Mouse (Mus musculus) lung, embryonic 14.5 days (tissue): ENCODE measurements around the gene Chil1. TPM values are rescaled to one million over a fixed set of nuclear protein-coding genes. Genes with fewer than 3 reads are reported as not detected.

ENCODE experiments used
- ATAC-seq: fragments of 200-750 bp; cut with Nextera tagmentation; 2 replicates; pipeline ENCODE4 v1.8.0; 2017; ENCODE audit warnings: mild to moderate bottlenecking, moderate TSS enrichment, moderate library complexity; ENCODE audit not compliant: insufficient read depth
- DNase-seq: peaks from one replicate; pipeline ENCODE4 v3.0.0-alpha.2; 2015
- H3K27ac ChIP-seq: fragments of 300-500 bp; sonication (generic); 2 replicates; pipeline ENCODE4 v1.5.1; 2014; ENCODE audit warnings: low read depth, mild to moderate bottlenecking, moderate library complexity
- H3K27me3 ChIP-seq: fragments of 300-500 bp; sonication (generic); 2 replicates; pipeline ENCODE4 v1.6.1; 2014; ENCODE audit warnings: low read length, control low read depth; ENCODE audit not compliant: insufficient read depth
- H3K36me3 ChIP-seq: fragments of 300-500 bp; sonication (generic); 2 replicates; pipeline ENCODE4 v1.6.1; 2014; ENCODE audit warnings: control low read depth; ENCODE audit not compliant: insufficient read depth
- H3K4me1 ChIP-seq: fragments of 300-500 bp; sonication (generic); 2 replicates; pipeline ENCODE4 v1.6.1; 2014; ENCODE audit warnings: antibody characterized with exemption, control low read depth; ENCODE audit not compliant: insufficient read depth
- H3K4me2 ChIP-seq: fragments of 300-500 bp; sonication (generic); 2 replicates; pipeline ENCODE4 v1.6.1; 2014; ENCODE audit warnings: mild to moderate bottlenecking
- H3K4me3 ChIP-seq: fragments of 300-500 bp; sonication (generic); 2 replicates; pipeline ENCODE4 v1.5.1; 2014; ENCODE audit warnings: low read depth, low read length
- H3K9ac ChIP-seq: fragments of 300-500 bp; sonication (generic); 2 replicates; pipeline ENCODE4 v1.6.1; 2014
- H3K9me3 ChIP-seq: fragments of 300-500 bp; sonication (generic); 2 replicates; pipeline ENCODE4 v1.6.1; 2016; ENCODE audit warnings: low read depth, low read length, control low read depth
- CTCF ChIP-seq: IDR thresholded peaks from 2 replicates; pipeline ENCODE4 v1.5.1; 2016; ENCODE audit warnings: antibody characterized with exemption, low read depth
- WGBS: fragments of 180-500 bp; shearing (Covaris S2); extraction: QIAGEN DNeasy Blood & Tissue Kit; methylation state at CpG from one replicate; pipeline ENCODE4 v1.1.7; 2014; 5-methylcytosine and 5-hydroxymethylcytosine counted together
- polyA plus RNA-seq: library from polyadenylated mRNA; unstranded; fragments of >200 nt; fragmentation: Nextera tagmentation; extraction: Ambion mirVana; gene quantifications from 2 replicates; pipeline ENCODE4 v1.2.1, GENCODE M21; 2014

Chil1 gene
- polyA plus RNA-seq, 1 experiment from 2014 or later, result not detected

GRCm38 (mm10) chr1:134162510-134163225 lies 19.3 kb upstream of the Chil1 start:
- no peaks in the 10 kb centered on the region for H3K4me1 ChIP-seq
- TF ChIP-seq CTCF, result no peak
- ATAC-seq (no peak), DNase-seq (no peak)
- no peaks in the 10 kb centered on the region for H3K36me3 ChIP-seq
- H3K9me3 ChIP-seq, result no peaks in the 10 kb centered on the region
- H3K4me3 ChIP-seq, result no peak overlapping the region
- H3K4me2 ChIP-seq, result no peak overlapping the region
- H3K27ac ChIP-seq, result no peak overlapping the region
- no peaks in the 10 kb centered on the region for H3K27me3 ChIP-seq
- H3K9ac ChIP-seq, result no peak overlapping the region
- WGBS, result 61% methylated on average over 6 of the region's 6 CpGs

- Histone ChIP-seq H3K27me3 (no peaks in the 10 kb centered on the region), H3K36me3 (no peaks in the 10 kb centered on the region), H3K4me2 (no peak overlapping the region), H3K9me3 (no peaks in the 10 kb centered on the region), H3K4me1 (no peaks in the 10 kb centered on the region), H3K9ac (no peak overlapping the region), H3K27ac (no peak overlapping the region), H3K4me3 (no peak overlapping the region)
- TF ChIP-seq CTCF, result no peak
- DNase-seq (no peak), ATAC-seq (no peak)
- 88% methylated on average over 7 of the region's 7 CpGs for WGBS
Observed at GRCm38 (mm10) chr1:134163476-134163875, 18.5 kb upstream of the Chil1 start.

- H3K4me2 ChIP-seq, result no peak overlapping the region
- 56% methylated on average over 4 of the region's 4 CpGs for WGBS
- H3K36me3 ChIP-seq, result no peaks in the 10 kb centered on the region
- no peaks in the 10 kb centered on the region for H3K9me3 ChIP-seq
- H3K9ac ChIP-seq, result no peak overlapping the region
- no peak for TF ChIP-seq CTCF
- DNase-seq (no peak), ATAC-seq (no peak)
- H3K4me3 ChIP-seq, result no peak overlapping the region
- H3K27ac ChIP-seq, result no peak overlapping the region
- no peaks in the 10 kb centered on the region for H3K4me1 ChIP-seq
- no peaks in the 10 kb centered on the region for H3K27me3 ChIP-seq
Observed at GRCm38 (mm10) chr1:134164454-134164853, 17.5 kb upstream of the Chil1 start.

GRCm38 (mm10) chr1:134166547-134166946 lies 15.4 kb upstream of the Chil1 start:
- 87% methylated on average over 3 of the region's 3 CpGs for WGBS
- ATAC-seq, result no peak
- no peaks in the 10 kb centered on the region for H3K4me1 ChIP-seq
- no peak overlapping the region for H3K4me3 ChIP-seq
- H3K36me3 ChIP-seq, result no peaks in the 10 kb centered on the region
- H3K27me3 ChIP-seq, result no peaks in the 10 kb centered on the region
- H3K27ac ChIP-seq, result no peak overlapping the region
- TF ChIP-seq CTCF, result no peak
- no peaks in the 10 kb centered on the region for H3K9me3 ChIP-seq
- no peak for DNase-seq
- H3K9ac ChIP-seq, result no peak overlapping the region
- no peak overlapping the region for H3K4me2 ChIP-seq

- 52% methylated on average over 14 of the region's 14 CpGs for WGBS
- DNase-seq, result peak; percentile 9
- Histone ChIP-seq H3K36me3 (no peaks in the 10 kb centered on the region), H3K27me3 (no peaks in the 10 kb centered on the region), H3K9ac (no peak overlapping the region), H3K4me1 (no peaks in the 10 kb centered on the region), H3K4me2 (no peak overlapping the region), H3K9me3 (no peaks in the 10 kb centered on the region), H3K27ac (no peak overlapping the region), H3K4me3 (no peak overlapping the region)
- ATAC-seq, result no peak
- no peak for TF ChIP-seq CTCF
Observed at GRCm38 (mm10) chr1:134167416-134168305, 14.3 kb upstream of the Chil1 start.

- H3K27me3 ChIP-seq, result no peaks in the 10 kb centered on the region
- no peak for TF ChIP-seq CTCF
- DNase-seq, result no peak
- H3K27ac ChIP-seq, result no peak overlapping the region
- H3K4me3 ChIP-seq, result no peak overlapping the region
- no peak for ATAC-seq
- no peak overlapping the region for H3K9ac ChIP-seq
- no peaks in the 10 kb centered on the region for H3K9me3 ChIP-seq
- H3K36me3 ChIP-seq, result no peaks in the 10 kb centered on the region
- no peak overlapping the region for H3K4me2 ChIP-seq
- WGBS, result 58% methylated on average over 3 of the region's 3 CpGs
- H3K4me1 ChIP-seq, result no peaks in the 10 kb centered on the region
Observed at GRCm38 (mm10) chr1:134168567-134168966, 13.4 kb upstream of the Chil1 start.

- 84% methylated on average over 8 of the region's 8 CpGs for WGBS
- DNase-seq (no peak), ATAC-seq (no peak)
- Histone ChIP-seq H3K9ac (no peak overlapping the region), H3K36me3 (no peaks in the 10 kb centered on the region), H3K4me1 (no peaks in the 10 kb centered on the region), H3K9me3 (no peaks in the 10 kb centered on the region), H3K27me3 (no peaks in the 10 kb centered on the region), H3K27ac (no peak overlapping the region), H3K4me2 (no peak overlapping the region), H3K4me3 (no peak overlapping the region)
- TF ChIP-seq CTCF, result no peak
Observed at GRCm38 (mm10) chr1:134168985-134169697, 12.8 kb upstream of the Chil1 start.
